Mouse (Mus musculus): ENCODE measurements around the gene Tc2n. TPM values are rescaled to one million over a fixed set of nuclear protein-coding genes. Genes with fewer than 3 reads are reported as not detected.

Tc2n gene
- polyA plus RNA-seq, 1 experiment from 2014 or later, result 0.58 TPM

GRCm38 (mm10) chr12:101759440-101760045, 41.2 kb upstream of the Tc2n start:
- no peaks in the 10 kb centered on the region for H3K27me3 ChIP-seq (ENCODE audit: insufficient read depth, low read length)
- H3K9me3 ChIP-seq (replicated peaks; ENCODE audit: low read length), result no peaks in the 10 kb centered on the region
- H3K36me3 ChIP-seq (ENCODE audit: insufficient read depth, low read length), result no peaks in the 10 kb centered on the region
- DNase-seq (ENCODE audit: low spot score) (peak; percentile 61), ATAC-seq (replicated peaks; ENCODE audit: low FRiP score, low read depth) (no peak)
- 38% methylated on average over 6 of the region's 6 CpGs for WGBS
- TF ChIP-seq CTCF (IDR thresholded peaks at IDR 0.05; ENCODE audit: low read depth), result no peak
- H3K27ac ChIP-seq, result no peak overlapping the region
- no peak overlapping the region for H3K4me3 ChIP-seq (replicated peaks; ENCODE audit: low read depth, low read length)
- H3K4me2 ChIP-seq (ENCODE audit: low read length), result no peak overlapping the region
- no peak overlapping the region for H3K9ac ChIP-seq (ENCODE audit: low read depth, low read length)
- 0 out of 2 replicates have a peak, but pooled peaks cover 4% of the 10 kb centered on the region for H3K4me1 ChIP-seq (replicated peaks; ENCODE audit: insufficient read depth, low read length)

GRCm38 (mm10) chr12:101758698-101759097, 40.4 kb upstream of the Tc2n start:
- H3K27me3 ChIP-seq (ENCODE audit: insufficient read depth, low read length), result no peaks in the 10 kb centered on the region
- TF ChIP-seq CTCF (IDR thresholded peaks at IDR 0.05; ENCODE audit: low read depth), result no peak
- DNase-seq (ENCODE audit: low spot score) (no peak), ATAC-seq (replicated peaks; ENCODE audit: low FRiP score, low read depth) (no peak)
- 0 out of 2 replicates have a peak, but pooled peaks cover 4% of the 10 kb centered on the region for H3K4me1 ChIP-seq (replicated peaks; ENCODE audit: insufficient read depth, low read length)
- no peaks in the 10 kb centered on the region for H3K9me3 ChIP-seq (replicated peaks; ENCODE audit: low read length)
- H3K9ac ChIP-seq (ENCODE audit: low read depth, low read length), result no peak overlapping the region
- no peak overlapping the region for H3K4me3 ChIP-seq (replicated peaks; ENCODE audit: low read depth, low read length)
- H3K36me3 ChIP-seq (ENCODE audit: insufficient read depth, low read length), result no peaks in the 10 kb centered on the region
- H3K27ac ChIP-seq, result no peak overlapping the region
- no peak overlapping the region for H3K4me2 ChIP-seq (ENCODE audit: low read length)

- no peak overlapping the region for H3K9ac ChIP-seq (ENCODE audit: low read depth, low read length)
- 64% methylated on average over 2 of the region's 2 CpGs for WGBS
These were observed 24.1 kb upstream of the Tc2n start for GRCm38 (mm10) chr12:101742375-101742774.

GRCm38 (mm10) chr12:101740486-101740885, 22.2 kb upstream of the Tc2n start:
- Histone ChIP-seq H3K9me3 (replicated peaks; ENCODE audit: low read length) (no peaks in the 10 kb centered on the region), H3K4me2 (ENCODE audit: low read length) (no peak overlapping the region), H3K9ac (ENCODE audit: low read depth, low read length) (no peak overlapping the region), H3K4me3 (replicated peaks; ENCODE audit: low read depth, low read length) (no peak overlapping the region), H3K27me3 (ENCODE audit: insufficient read depth, low read length) (no peaks in the 10 kb centered on the region), H3K36me3 (ENCODE audit: insufficient read depth, low read length) (no peaks in the 10 kb centered on the region), H3K4me1 (replicated peaks; ENCODE audit: insufficient read depth, low read length) (no peaks in the 10 kb centered on the region), H3K27ac (peak overlapping the region; percentile 65; the same call in 1 of the 2 replicates)
- 34% methylated on average over 2 of the region's 2 CpGs for WGBS
- DNase-seq (ENCODE audit: low spot score) (peak; percentile 35), ATAC-seq (replicated peaks; ENCODE audit: low FRiP score, low read depth) (no peak)
- no peak for TF ChIP-seq CTCF (IDR thresholded peaks at IDR 0.05; ENCODE audit: low read depth)

More at GRCm38 (mm10) chr12:101742375-101742774, 24.1 kb upstream of the Tc2n start:
- Histone ChIP-seq H3K4me3 (replicated peaks; ENCODE audit: low read depth, low read length) (no peak overlapping the region), H3K4me1 (replicated peaks; ENCODE audit: insufficient read depth, low read length) (no peaks in the 10 kb centered on the region), H3K4me2 (ENCODE audit: low read length) (no peak overlapping the region), H3K27ac (no peak overlapping the region), H3K36me3 (ENCODE audit: insufficient read depth, low read length) (no peaks in the 10 kb centered on the region), H3K9me3 (replicated peaks; ENCODE audit: low read length) (no peaks in the 10 kb centered on the region), H3K27me3 (ENCODE audit: insufficient read depth, low read length) (no peaks in the 10 kb centered on the region)
- DNase-seq (ENCODE audit: low spot score) (no peak), ATAC-seq (replicated peaks; ENCODE audit: low FRiP score, low read depth) (no peak)
- no peak for TF ChIP-seq CTCF (IDR thresholded peaks at IDR 0.05; ENCODE audit: low read depth)

DNA sequence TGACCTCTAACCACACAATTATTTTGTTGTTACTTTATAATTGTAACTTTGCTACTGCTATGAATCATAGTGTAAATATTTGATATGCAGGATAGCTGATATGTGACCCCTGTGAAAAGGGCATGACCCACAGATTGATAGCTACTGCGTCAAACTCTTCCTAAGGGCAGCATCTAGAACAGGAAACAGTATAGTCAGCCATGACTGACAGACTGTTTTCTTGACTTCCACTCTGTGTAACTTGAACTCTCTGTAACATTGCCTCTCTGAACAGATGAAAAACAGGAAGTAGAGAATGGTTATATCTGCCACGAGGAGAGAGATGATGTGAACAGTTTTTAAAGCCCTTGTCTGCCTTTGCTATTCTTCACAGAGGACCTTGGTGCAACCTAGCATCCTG, 21.7 kb upstream of the Tc2n start:
- H3K27ac ChIP-seq, result peak overlapping the region; percentile 65; the same call in 1 of the 2 replicates
- no peak; the same call in 1 of the 2 replicates for ATAC-seq (replicated peaks; ENCODE audit: low FRiP score, low read depth)
- DNase-seq (ENCODE audit: low spot score), result peak; percentile 80

GRCm38 (mm10) chr12:101718755-101719150, 430 bp upstream of the Tc2n start:
- peak; percentile 77 for ATAC-seq (replicated peaks; ENCODE audit: low FRiP score, low read depth)
- Histone ChIP-seq H3K36me3 (ENCODE audit: insufficient read depth, low read length) (no peaks in the 10 kb centered on the region), H3K4me3 (replicated peaks; ENCODE audit: low read depth, low read length) (peak overlapping the region; percentile 69), H3K27ac (no peak overlapping the region), H3K9ac (ENCODE audit: low read depth, low read length) (peak overlapping the region; percentile 39; the same call in 1 of the 2 replicates), H3K27me3 (ENCODE audit: insufficient read depth, low read length) (peaks cover 4% of the 10 kb centered on the region; the same call in 1 of the 2 replicates), H3K4me2 (ENCODE audit: low read length) (peak overlapping the region; percentile 99), H3K9me3 (replicated peaks; ENCODE audit: low read length) (no peaks in the 10 kb centered on the region), H3K4me1 (replicated peaks; ENCODE audit: insufficient read depth, low read length) (no peaks in the 10 kb centered on the region)
- no peak for DNase-seq (ENCODE audit: low spot score)
- WGBS, result 2% methylated on average over 9 of the region's 9 CpGs
- no peak for TF ChIP-seq CTCF (IDR thresholded peaks at IDR 0.05; ENCODE audit: low read depth)

More for the DNA sequence above, 21.7 kb upstream of the Tc2n start:
- no peak overlapping the region for H3K4me2 ChIP-seq (ENCODE audit: low read length)
- H3K27me3 ChIP-seq (ENCODE audit: insufficient read depth, low read length), result no peaks in the 10 kb centered on the region
- H3K4me3 ChIP-seq (replicated peaks; ENCODE audit: low read depth, low read length), result no peak overlapping the region
- no peak overlapping the region for H3K9ac ChIP-seq (ENCODE audit: low read depth, low read length)
- no peak for TF ChIP-seq CTCF (IDR thresholded peaks at IDR 0.05; ENCODE audit: low read depth)
- no peaks in the 10 kb centered on the region for H3K9me3 ChIP-seq (replicated peaks; ENCODE audit: low read length)
- 5% methylated on average over 2 of the region's 2 CpGs for WGBS
- no peaks in the 10 kb centered on the region for H3K36me3 ChIP-seq (ENCODE audit: insufficient read depth, low read length)
- no peaks in the 10 kb centered on the region for H3K4me1 ChIP-seq (replicated peaks; ENCODE audit: insufficient read depth, low read length)

Measured in kidney, postnatal 0 days (tissue).